9 mouse cellular contexts compared by ENCODE assay signal in the genomic region with DNA sequence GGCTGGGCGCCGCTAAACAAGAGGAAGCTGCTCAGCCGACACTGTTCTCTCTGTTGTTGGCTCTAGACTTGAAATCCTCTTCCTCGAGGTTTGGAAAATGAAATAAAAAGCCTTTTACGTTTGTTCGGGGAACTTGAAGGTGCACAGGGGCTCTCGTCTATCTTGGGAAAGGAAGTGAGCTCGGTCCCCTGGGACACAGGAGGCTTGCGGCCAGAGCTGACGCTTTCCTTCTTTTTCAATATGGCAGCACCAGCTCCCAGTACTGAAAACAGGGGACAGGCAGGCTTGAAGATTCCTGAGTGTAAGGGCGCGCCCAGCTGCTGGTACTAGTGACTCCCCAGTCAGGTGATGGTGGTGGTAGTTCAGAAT. TPM values are rescaled to one million over a fixed set of nuclear protein-coding genes. Genes with fewer than 3 reads are reported as not detected.
DNase-seq lines count a peak whose midpoint lies in the region; ATAC-seq and TF ChIP-seq lines count a peak whose summit lies in the region.
"Had no signal": no experiment of that assay in that cellular context is flagged by ENCODE, and none has a peak within 500 bp of the region (broad histone marks: within the 10 kb centered on the region; RNA-seq: fewer than 3 reads in every experiment).

No protein-coding gene starts in this region.

- TF ChIP-seq POLR2A in limb, embryonic 14.5 days (IDR thresholded peaks at IDR 0.05; ENCODE audit: borderline replicate concordance, extremely low read depth, insufficient read depth, insufficient read length): no peak

- ATAC-seq in lung, embryonic 15.5 days (ENCODE audit: borderline replicate concordance, extremely low read depth, low FRiP score, low TSS enrichment): no peak
- peak; percentile 73 for ATAC-seq in forebrain, embryonic 14.5 days
- ATAC-seq in limb, embryonic 14.5 days (ENCODE audit: low FRiP score, low read depth): no peak

- peak overlapping the region; percentile 29 for H3K4me3 ChIP-seq in lung, embryonic 15.5 days
- peak overlapping the region; percentile 51 for H3K4me3 ChIP-seq in forebrain, embryonic 14.5 days (ENCODE audit: low read depth, low read length)
- peak overlapping the region; percentile 1 for H3K4me3 ChIP-seq in limb, embryonic 14.5 days (replicated peaks; ENCODE audit: low read length)
- H3K4me3 ChIP-seq: erythroblast, embryonic 14.5 days had no signal

- H3K4me2 ChIP-seq in lung, embryonic 15.5 days: peak overlapping the region; percentile 52
- peak overlapping the region; percentile 76 for H3K4me2 ChIP-seq in forebrain, embryonic 14.5 days (ENCODE audit: low read length)
- H3K4me2 ChIP-seq in limb, embryonic 14.5 days (replicated peaks; ENCODE audit: low read depth, low read length, severe bottlenecking): peak overlapping the region; percentile 39

- peak; percentile 5 for DNase-seq in adrenal gland, postnatal 10 days
- no peak for DNase-seq in adrenal gland, adult 8-10 months
- no peak for DNase-seq in lung, postnatal 36 days
- peak; percentile 56 for DNase-seq in forebrain, embryonic 14.5 days (ENCODE audit: low spot score)
- peak; percentile 4 for DNase-seq in limb, embryonic 14.5 days (ENCODE audit: low spot score)
- DNase-seq in right cerebral cortex, postnatal 25 days: peak; percentile 37
- no peak for DNase-seq in thymus, postnatal 14 days

- peaks cover 24% of the 10 kb centered on the region for H3K27me3 ChIP-seq in lung, embryonic 15.5 days
- no peaks in the 10 kb centered on the region for H3K27me3 ChIP-seq in forebrain, embryonic 14.5 days (replicated peaks; ENCODE audit: control insufficient read depth, insufficient read depth, low read length)
- peaks cover 19% of the 10 kb centered on the region for H3K27me3 ChIP-seq in limb, embryonic 14.5 days (ENCODE audit: control insufficient read depth, insufficient read depth, low read length)

- 0 out of 2 replicates have a peak, but pooled peaks cover 3% of the 10 kb centered on the region for H3K4me1 ChIP-seq in lung, embryonic 15.5 days
- no peaks in the 10 kb centered on the region for H3K4me1 ChIP-seq in forebrain, embryonic 14.5 days (ENCODE audit: control insufficient read depth, insufficient read depth, low read length)
- H3K4me1 ChIP-seq in limb, embryonic 14.5 days (ENCODE audit: control insufficient read depth, insufficient read depth, low read length): peaks cover 4% of the 10 kb centered on the region; the same call in 1 of the 2 replicates

- no peak overlapping the region for H3K9ac ChIP-seq in lung, embryonic 15.5 days
- H3K9ac ChIP-seq in forebrain, embryonic 14.5 days (ENCODE audit: low read length): peak overlapping the region; percentile 64
- no peak overlapping the region for H3K9ac ChIP-seq in limb, embryonic 14.5 days (ENCODE audit: low read depth, low read length, severe bottlenecking)

- H3K36me3 ChIP-seq in lung, embryonic 15.5 days: no peaks in the 10 kb centered on the region
- H3K36me3 ChIP-seq in forebrain, embryonic 14.5 days (ENCODE audit: control insufficient read depth, insufficient read depth, low read length): no peaks in the 10 kb centered on the region
- H3K36me3 ChIP-seq in limb, embryonic 14.5 days (ENCODE audit: control insufficient read depth, insufficient read depth, low read length): no peaks in the 10 kb centered on the region

- H3K27ac ChIP-seq in lung, embryonic 15.5 days: no peak overlapping the region
- no peak overlapping the region for H3K27ac ChIP-seq in forebrain, embryonic 14.5 days (ENCODE audit: low read depth, low read length)
- no peak overlapping the region for H3K27ac ChIP-seq in limb, embryonic 14.5 days (replicated peaks; ENCODE audit: low read depth, low read length)

- 2% methylated on average over 12 of the region's 12 CpGs for WGBS in lung, embryonic 15.5 days
- WGBS in forebrain, embryonic 14.5 days: 2% methylated on average over 12 of the region's 12 CpGs
- WGBS in limb, embryonic 14.5 days: under 1% methylated on average over 12 of the region's 12 CpGs

- H3K9me3 ChIP-seq in lung, embryonic 15.5 days: no peaks in the 10 kb centered on the region
- no peaks in the 10 kb centered on the region for H3K9me3 ChIP-seq in forebrain, embryonic 14.5 days (replicated peaks; ENCODE audit: control insufficient read depth, low read length)
- no peaks in the 10 kb centered on the region for H3K9me3 ChIP-seq in limb, embryonic 14.5 days (ENCODE audit: control insufficient read depth, low read length)

RNA-seq across cellular contexts. Expression of a gene that starts 0.8 kb away (rescaled TPM):
- total RNA-seq in adrenal gland, postnatal 10 days (2021): 10 to 100 TPM in 1 of 2 experiments, 1 to 10 TPM in 1; 9.5 to 12.3 TPM
- total RNA-seq in adrenal gland, adult 8-10 months (2022): 10 to 100 TPM; 30.5 to 38.6 (median 33.5) TPM
- polyA plus RNA-seq in lung, embryonic 15.5 days (2015; fragmentation: Nextera tagmentation; extraction: Ambion mirVana): 1.3 and 1.7 TPM in 2 replicates
- 1.2 and 2.2 TPM in 2 replicates for polyA plus RNA-seq in forebrain, embryonic 14.5 days (2014; fragmentation: Nextera tagmentation; extraction: Ambion mirVana)
- 0.04 and 0.06 TPM in 2 replicates for polyA plus RNA-seq in limb, embryonic 14.5 days (2012; rRNA removed)
- 0.04 and 0.14 TPM in 2 replicates for polyA plus RNA-seq in limb, embryonic 14.5 days (2014; fragmentation: Nextera tagmentation; extraction: Ambion mirVana)
- polyA plus RNA-seq: erythroblast, embryonic 14.5 days had no signal

Comparison
In these comparisons a context has a peak if more than half of its experiments do, and no peak if none do; other contexts are left out.
1. DNase-seq: peak in adrenal gland, postnatal 10 days (single experiment), forebrain, embryonic 14.5 days (single experiment), limb, embryonic 14.5 days (single experiment) and right cerebral cortex, postnatal 25 days (single experiment); none in adrenal gland, adult 8-10 months (single experiment), lung, postnatal 36 days (single experiment) and thymus, postnatal 14 days (single experiment).
2. H3K4me3 ChIP-seq: peak in every context shown above with its lines; median percentile 51 in forebrain, embryonic 14.5 days; 29 in lung, embryonic 15.5 days; 1 in limb, embryonic 14.5 days.
3. Peak in every context shown above with its lines, with median percentiles within 50 percentile points of each other: H3K4me2 ChIP-seq.